Mouse (Mus musculus): ENCODE results near the gene Krtap4-1.

Gene Krtap4-1

GRCm38 (mm10) chr11:99583245-99583704, 44.8 kb downstream of the Krtap4-1 start, which contains the start of gene Krtap1-4:
Gene Krtap1-4 (minus strand): TSS chr11:99583654.
- DNase-seq, result no peak

- DNase-seq, result no peak
Observed at GRCm38 (mm10) chr11:99581564-99581963, 46.5 kb downstream of the Krtap4-1 start.

- DNase-seq, result no peak
Observed at GRCm38 (mm10) chr11:99581051-99581450, 47.0 kb downstream of the Krtap4-1 start.

GRCm38 (mm10) chr11:99580636-99581035, 47.4 kb downstream of the Krtap4-1 start, which contains the start of gene Krtap1-5:
Gene Krtap1-5 (minus strand): TSS chr11:99581016.
- DNase-seq, result no peak
